Mouse (Mus musculus) stomach, postnatal 0 days (tissue): ENCODE data around the gene Ddias. TPM values are rescaled to one million over a fixed set of nuclear protein-coding genes. Genes with fewer than 3 reads are reported as not detected.

ENCODE experiments used
- ATAC-seq: fragments of 200-750 bp; cut with Nextera tagmentation; 2 replicates; pipeline ENCODE4 v1.8.0; 2017; ENCODE audit not compliant: low FRiP score, low TSS enrichment
- DNase-seq: peaks from one replicate; pipeline ENCODE4 v3.0.0-alpha.2; 2016; ENCODE audit warnings: low spot score
- H3K27ac ChIP-seq: fragments of 300-500 bp; sonication (generic); replicated peaks from 2 replicates; pipeline ENCODE4 v1.5.1; 2014; ENCODE audit warnings: mild to moderate bottlenecking, control low read depth
- H3K27me3 ChIP-seq: fragments of 300-500 bp; sonication (generic); 2 replicates; pipeline ENCODE4 v1.6.1; 2014; ENCODE audit warnings: low read length; ENCODE audit not compliant: control insufficient read depth, insufficient read depth
- H3K36me3 ChIP-seq: fragments of 300-500 bp; sonication (generic); 2 replicates; pipeline ENCODE4 v1.6.1; 2014; ENCODE audit warnings: low read length, mixed read lengths; ENCODE audit not compliant: control insufficient read depth, insufficient read depth
- H3K4me1 ChIP-seq: fragments of 300-500 bp; sonication (generic); replicated peaks from 2 replicates; pipeline ENCODE4 v1.6.1; 2014; ENCODE audit warnings: antibody characterized with exemption; ENCODE audit not compliant: control insufficient read depth, insufficient read depth
- H3K4me2 ChIP-seq: fragments of 300-500 bp; sonication (generic); replicated peaks from 2 replicates; pipeline ENCODE4 v1.6.1; 2014; ENCODE audit warnings: low read depth, mild to moderate bottlenecking, control low read depth, moderate library complexity
- H3K4me3 ChIP-seq: fragments of 300-500 bp; sonication (generic); 2 replicates; pipeline ENCODE4 v1.5.1; 2014; ENCODE audit warnings: low read depth, low read length, control low read depth
- H3K9ac ChIP-seq: fragments of 300-500 bp; sonication (generic); 2 replicates; pipeline ENCODE4 v1.6.1; 2014; ENCODE audit warnings: mild to moderate bottlenecking, low read length, control low read depth, mixed read lengths
- H3K9me3 ChIP-seq: fragments of 300-500 bp; sonication (generic); 2 replicates; pipeline ENCODE4 v1.6.1; 2016; ENCODE audit warnings: low read length; ENCODE audit not compliant: control insufficient read depth
- CTCF ChIP-seq: IDR thresholded peaks from 2 replicates; pipeline ENCODE4 v1.5.1; 2016; ENCODE audit warnings: antibody characterized with exemption, low read depth, mild to moderate bottlenecking, moderate library complexity
- EP300 ChIP-seq: optimal IDR thresholded peaks from 2 replicates; pipeline ENCODE3; 2016; ENCODE audit warnings: antibody characterized with exemption
- WGBS: fragments of 180-500 bp; shearing (Covaris S2); extraction: QIAGEN DNeasy Blood & Tissue Kit; methylation state at CpG from one replicate; pipeline ENCODE4 v1.1.7; 2014; 5-methylcytosine and 5-hydroxymethylcytosine counted together
- polyA plus RNA-seq: library from polyadenylated mRNA; unstranded; fragments of >200 nt; fragmentation: Nextera tagmentation; extraction: Ambion mirVana; gene quantifications from 2 replicates; pipeline ENCODE4 v1.2.1, GENCODE M21; 2015

The Ddias gene
- polyA plus RNA-seq, 1 experiment from 2014 or later, result 3.3 TPM

DNA sequence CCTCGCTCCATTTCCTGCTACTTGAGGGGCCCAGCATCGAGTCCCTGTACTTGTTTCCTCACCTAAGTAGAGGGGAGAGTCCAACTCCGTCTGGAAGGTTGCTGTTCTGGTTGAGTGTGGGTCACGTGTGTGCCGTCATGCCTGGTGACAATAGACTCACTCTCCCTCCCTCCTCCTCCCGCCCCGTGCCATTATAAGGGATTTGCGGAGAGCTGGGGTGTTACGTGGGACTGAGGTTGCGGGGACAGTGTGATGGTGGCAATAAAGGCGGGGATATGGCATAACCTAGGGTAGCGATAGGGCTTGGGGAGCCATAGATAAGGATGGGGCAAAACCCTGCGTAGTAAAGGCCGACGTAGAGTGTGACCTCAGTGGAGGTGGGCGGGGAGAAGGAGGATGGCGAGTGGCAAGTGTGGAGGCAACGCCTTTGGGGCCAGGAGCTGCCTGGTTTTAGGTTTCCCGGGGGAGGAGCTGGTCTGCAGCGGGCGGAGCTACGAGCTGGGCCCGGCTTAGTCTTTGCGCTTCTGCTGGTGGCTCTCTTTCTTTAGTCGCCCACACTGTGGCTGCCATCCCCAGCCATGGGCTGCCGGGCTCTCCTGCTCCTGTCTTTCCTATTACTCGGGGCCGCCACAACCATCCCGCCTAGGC, 838 bp upstream of the Ddias start:
- Histone ChIP-seq H3K9ac (peak overlapping the region; percentile 79), H3K4me1 (peaks cover 4% of the 10 kb centered on the region; the same call in 1 of the 2 replicates), H3K27ac (peak overlapping the region; percentile 98), H3K4me2 (peak overlapping the region; percentile 84), H3K27me3 (no peaks in the 10 kb centered on the region), H3K4me3 (peak overlapping the region; percentile 65), H3K9me3 (no peaks in the 10 kb centered on the region), H3K36me3 (no peaks in the 10 kb centered on the region)
- TF ChIP-seq CTCF (no peak), EP300 (no peak)
- ATAC-seq (peak; percentile 94), DNase-seq (peak; percentile 92)
- 0% methylated on average over 29 of the region's 29 CpGs for WGBS

DNA sequence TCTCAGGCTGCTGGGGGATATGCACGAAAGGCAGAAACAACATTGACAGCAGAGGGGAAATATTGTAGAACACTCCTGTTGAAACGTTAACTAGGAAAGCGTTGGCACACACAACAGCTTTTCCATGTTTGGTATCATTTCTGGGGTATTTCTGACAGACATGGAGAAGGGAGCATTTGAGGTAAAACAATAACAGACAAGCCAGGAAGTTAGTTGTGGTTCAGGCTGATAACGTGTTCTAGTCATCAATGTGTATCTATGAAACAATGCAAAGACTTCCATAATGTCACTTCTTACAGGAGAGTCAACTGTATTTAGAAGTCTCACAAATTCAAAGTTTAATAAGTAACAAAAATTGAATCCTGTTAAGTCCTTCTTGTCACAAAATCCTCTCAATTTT, 2.5 kb downstream of the Ddias start:
- H3K4me2 ChIP-seq, result no peak overlapping the region
- TF ChIP-seq EP300, result no peak
- no peak for TF ChIP-seq CTCF
- no peaks in the 10 kb centered on the region for H3K9me3 ChIP-seq
- H3K27me3 ChIP-seq, result no peaks in the 10 kb centered on the region
- H3K36me3 ChIP-seq, result no peaks in the 10 kb centered on the region
- ATAC-seq (no peak), DNase-seq (no peak)
- peaks cover 4% of the 10 kb centered on the region; the same call in 1 of the 2 replicates for H3K4me1 ChIP-seq
- no peak overlapping the region for H3K4me3 ChIP-seq
- no peak overlapping the region for H3K27ac ChIP-seq
- WGBS, result 79% methylated on average over 4 of the region's 4 CpGs
- no peak overlapping the region for H3K9ac ChIP-seq

DNA sequence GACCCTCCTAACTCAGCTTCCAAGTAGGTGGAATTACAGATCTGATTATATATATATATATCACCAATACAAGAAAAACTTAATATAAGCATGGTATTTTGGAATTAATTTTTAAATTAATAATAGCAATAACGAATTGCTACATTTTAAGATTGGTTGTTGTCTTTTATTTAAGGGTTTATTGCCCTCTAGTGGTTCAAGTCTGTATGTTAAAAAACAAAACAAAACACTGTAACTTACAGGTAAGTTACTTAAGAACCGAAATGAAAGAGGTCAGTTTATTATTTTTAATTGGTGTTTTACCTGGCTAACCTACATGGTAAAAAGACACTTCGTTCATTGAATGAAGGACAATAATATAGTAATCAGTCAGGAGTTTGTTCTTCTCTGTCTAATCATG, 3.9 kb downstream of the Ddias start:
- Histone ChIP-seq H3K27ac (no peak overlapping the region), H3K4me1 (no peaks in the 10 kb centered on the region), H3K4me2 (no peak overlapping the region), H3K27me3 (no peaks in the 10 kb centered on the region), H3K9me3 (no peaks in the 10 kb centered on the region), H3K4me3 (no peak overlapping the region), H3K36me3 (no peaks in the 10 kb centered on the region), H3K9ac (no peak overlapping the region)
- WGBS, result 61% methylated on average over 3 of the region's 3 CpGs
- DNase-seq (no peak), ATAC-seq (no peak)
- TF ChIP-seq EP300 (no peak), CTCF (peak; percentile 68)

DNA sequence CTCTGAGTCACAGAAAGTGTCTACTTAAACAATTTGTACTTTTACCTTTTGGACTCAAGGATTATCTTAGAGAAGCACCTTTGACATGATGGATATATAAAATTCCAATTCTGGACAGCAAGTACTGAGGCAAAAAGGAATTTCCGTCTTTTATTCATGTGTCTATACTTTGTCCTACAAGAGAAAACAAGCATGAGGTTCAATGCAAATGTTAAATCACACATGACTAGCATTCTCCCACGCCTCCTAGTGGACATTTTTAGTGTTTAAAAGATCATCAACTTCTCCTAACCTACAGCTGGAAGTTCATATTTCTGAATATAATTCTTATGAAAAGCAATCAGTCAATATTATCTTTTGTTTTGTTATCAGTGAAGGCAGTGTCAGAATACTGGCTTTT, 7.5 kb downstream of the Ddias start:
- Histone ChIP-seq H3K4me1 (no peaks in the 10 kb centered on the region), H3K4me2 (no peak overlapping the region), H3K27me3 (no peaks in the 10 kb centered on the region), H3K36me3 (no peaks in the 10 kb centered on the region), H3K9ac (no peak overlapping the region), H3K9me3 (no peaks in the 10 kb centered on the region), H3K4me3 (no peak overlapping the region), H3K27ac (no peak overlapping the region)
- no peak for ATAC-seq
- TF ChIP-seq EP300, result no peak
- peak; percentile 87 for TF ChIP-seq CTCF
- 11% methylated on average over 2 of the region's 2 CpGs for WGBS
- DNase-seq, result no peak

DNA sequence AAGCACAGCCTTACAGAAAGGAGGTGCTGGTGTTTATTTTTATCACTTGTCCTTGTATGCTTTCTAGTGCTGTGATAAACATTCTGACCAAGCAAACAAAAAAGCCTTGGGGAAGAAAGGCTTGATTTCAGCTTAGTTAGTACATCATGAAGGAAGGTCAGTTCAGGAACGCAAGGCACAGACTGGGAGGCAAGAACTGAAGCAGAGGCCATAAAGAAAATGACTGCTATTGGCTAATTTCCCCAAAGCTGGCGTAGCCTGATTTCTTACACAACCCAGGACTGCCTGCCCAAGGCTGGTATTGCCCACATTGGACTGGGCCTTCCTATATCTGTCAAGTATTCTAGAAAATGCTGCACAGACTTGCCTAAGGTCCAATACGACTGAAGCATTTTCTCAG, 25.8 kb downstream of the Ddias start:
- H3K36me3 ChIP-seq, result no peaks in the 10 kb centered on the region
- H3K4me3 ChIP-seq, result no peak overlapping the region
- TF ChIP-seq CTCF (no peak), EP300 (no peak)
- no peak overlapping the region for H3K27ac ChIP-seq
- ATAC-seq (no peak), DNase-seq (no peak)
- no peaks in the 10 kb centered on the region for H3K9me3 ChIP-seq
- no peak overlapping the region for H3K9ac ChIP-seq
- no peaks in the 10 kb centered on the region for H3K4me1 ChIP-seq
- WGBS, result 88% methylated on average over 3 of the region's 3 CpGs
- H3K4me2 ChIP-seq, result no peak overlapping the region
- H3K27me3 ChIP-seq, result no peaks in the 10 kb centered on the region

DNA sequence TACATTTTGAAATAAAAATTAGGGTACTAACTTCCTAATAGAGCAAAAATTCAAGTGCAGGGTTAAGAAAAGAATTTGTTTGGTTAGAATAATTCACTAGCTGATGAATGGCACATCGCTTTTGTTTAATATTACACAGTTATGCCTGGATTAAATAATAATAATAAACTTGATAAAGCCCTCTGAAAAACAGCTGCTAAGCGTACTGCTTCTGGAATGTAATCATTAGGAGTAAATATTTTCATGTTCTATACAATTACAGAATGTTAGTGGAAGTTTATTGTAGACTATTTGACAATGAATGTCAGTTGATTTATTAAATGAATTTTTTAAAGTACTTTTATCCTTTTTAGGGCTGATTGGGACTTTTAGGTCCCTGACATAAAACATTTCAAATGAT, 31.8 kb downstream of the Ddias start:
- Histone ChIP-seq H3K27ac (no peak overlapping the region), H3K4me2 (no peak overlapping the region), H3K9ac (no peak overlapping the region), H3K27me3 (no peaks in the 10 kb centered on the region), H3K9me3 (no peaks in the 10 kb centered on the region), H3K36me3 (no peaks in the 10 kb centered on the region), H3K4me1 (no peaks in the 10 kb centered on the region), H3K4me3 (no peak overlapping the region)
- TF ChIP-seq CTCF (no peak), EP300 (no peak)
- ATAC-seq (no peak), DNase-seq (no peak)
- WGBS, result 34% methylated on average over 2 of the region's 2 CpGs
